Mouse (Mus musculus): ENCODE results near the gene Fgfr2.

Gene Fgfr2

GRCm38 (mm10) chr7:130577388-130578003, 2545.7 kb downstream of the Fgfr2 start, which contains the start of gene Tacc2:
Tacc2 (plus strand) TSS chr7:130577438.
- no peak for DNase-seq (ENCODE audit: extremely low read depth, insufficient read length, low spot score)

- DNase-seq (ENCODE audit: extremely low read depth, insufficient read length, low spot score) = no peak
Measured at GRCm38 (mm10) chr7:130576981-130577380, 2546.2 kb downstream of the Fgfr2 start.

GRCm38 (mm10) chr7:130574211-130574991, 2548.7 kb downstream of the Fgfr2 start:
- DNase-seq (ENCODE audit: extremely low read depth, insufficient read length, low spot score) = peak; percentile 29

- no peak for DNase-seq (ENCODE audit: extremely low read depth, insufficient read length, low spot score)
Measured at GRCm38 (mm10) chr7:130573746-130574145, 2549.4 kb downstream of the Fgfr2 start.

- no peak for DNase-seq (ENCODE audit: extremely low read depth, insufficient read length, low spot score)
Measured at GRCm38 (mm10) chr7:130572821-130573220, 2550.3 kb downstream of the Fgfr2 start, which contains the start of gene Nsmce4a. Nsmce4a (minus strand) TSS chr7:130573118.

GRCm38 (mm10) chr7:130570472-130570871, 2552.7 kb downstream of the Fgfr2 start:
- DNase-seq (ENCODE audit: extremely low read depth, insufficient read length, low spot score) = no peak

- DNase-seq (ENCODE audit: extremely low read depth, insufficient read length, low spot score) = no peak
Measured at GRCm38 (mm10) chr7:130568783-130569436, 2554.2 kb downstream of the Fgfr2 start.

- no peak for DNase-seq (ENCODE audit: extremely low read depth, insufficient read length, low spot score)
Measured at GRCm38 (mm10) chr7:130564596-130564995, 2558.6 kb downstream of the Fgfr2 start.

GRCm38 (mm10) chr7:130563880-130564279, 2559.3 kb downstream of the Fgfr2 start:
- DNase-seq (ENCODE audit: extremely low read depth, insufficient read length, low spot score) = no peak

GRCm38 (mm10) chr7:130563276-130563675, 2559.9 kb downstream of the Fgfr2 start:
- DNase-seq (ENCODE audit: extremely low read depth, insufficient read length, low spot score) = no peak

- no peak for DNase-seq (ENCODE audit: extremely low read depth, insufficient read length, low spot score)
Measured at GRCm38 (mm10) chr7:130560933-130561332, 2562.2 kb downstream of the Fgfr2 start.

GRCm38 (mm10) chr7:130558592-130558991, 2564.6 kb downstream of the Fgfr2 start:
- DNase-seq (ENCODE audit: extremely low read depth, insufficient read length, low spot score) = no peak

GRCm38 (mm10) chr7:130555597-130555996, 2567.6 kb downstream of the Fgfr2 start:
- no peak for DNase-seq (ENCODE audit: extremely low read depth, insufficient read length, low spot score)

GRCm38 (mm10) chr7:130553321-130553720, 2569.8 kb downstream of the Fgfr2 start:
- no peak for DNase-seq (ENCODE audit: extremely low read depth, insufficient read length, low spot score)

GRCm38 (mm10) chr7:130552780-130553179, 2570.4 kb downstream of the Fgfr2 start:
- no peak for DNase-seq (ENCODE audit: extremely low read depth, insufficient read length, low spot score)

- DNase-seq (ENCODE audit: extremely low read depth, insufficient read length, low spot score) = no peak
Measured at GRCm38 (mm10) chr7:130547635-130548175, 2575.4 kb downstream of the Fgfr2 start.

GRCm38 (mm10) chr7:130546791-130547484, 2576.2 kb downstream of the Fgfr2 start:
- peak; percentile 97 for DNase-seq (ENCODE audit: extremely low read depth, insufficient read length, low spot score)

GRCm38 (mm10) chr7:130546421-130546790, 2576.7 kb downstream of the Fgfr2 start:
- DNase-seq (ENCODE audit: extremely low read depth, insufficient read length, low spot score) = no peak

- DNase-seq (ENCODE audit: extremely low read depth, insufficient read length, low spot score) = no peak
Measured at GRCm38 (mm10) chr7:130545893-130546292, 2577.3 kb downstream of the Fgfr2 start.

GRCm38 (mm10) chr7:130545401-130545800, 2577.7 kb downstream of the Fgfr2 start:
- DNase-seq (ENCODE audit: extremely low read depth, insufficient read length, low spot score) = no peak

GRCm38 (mm10) chr7:130543181-130543580, 2580.0 kb downstream of the Fgfr2 start:
- DNase-seq (ENCODE audit: extremely low read depth, insufficient read length, low spot score) = no peak
